Mouse (Mus musculus) embryo, embryonic 10.5 days (tissue): ENCODE results near the gene Tmem151b.

ENCODE experiments used
- DNase-seq: peaks from one replicate; pipeline ENCODE4 v3.0.0-alpha.2; 2015; ENCODE audit warnings: low spot score

Tmem151b gene

GRCm38 (mm10) chr17:45545278-45545961, 4.1 kb downstream of the Tmem151b start:
- peak; percentile 34 for DNase-seq

GRCm38 (mm10) chr17:45544873-45545277, 4.6 kb downstream of the Tmem151b start:
- DNase-seq: peak; percentile 44

GRCm38 (mm10) chr17:45544001-45544872, 5.2 kb downstream of the Tmem151b start:
- DNase-seq: peak; percentile 35

GRCm38 (mm10) chr17:45543115-45543514, 6.4 kb downstream of the Tmem151b start:
- no peak for DNase-seq

- no peak for DNase-seq
Measured at GRCm38 (mm10) chr17:45542705-45543104, 6.8 kb downstream of the Tmem151b start.

- no peak for DNase-seq
Measured at GRCm38 (mm10) chr17:45542129-45542528, 7.3 kb downstream of the Tmem151b start.

GRCm38 (mm10) chr17:45539664-45540063, 9.8 kb downstream of the Tmem151b start:
- no peak for DNase-seq

GRCm38 (mm10) chr17:45538394-45538793, 11.1 kb downstream of the Tmem151b start:
- DNase-seq: no peak

- peak; percentile 61 for DNase-seq
Measured at GRCm38 (mm10) chr17:45536264-45536663, 13.2 kb downstream of the Tmem151b start.

- DNase-seq: no peak
Measured at GRCm38 (mm10) chr17:45532896-45533295, 16.6 kb downstream of the Tmem151b start.

GRCm38 (mm10) chr17:45530346-45530782, 19.1 kb downstream of the Tmem151b start:
- DNase-seq: no peak

GRCm38 (mm10) chr17:45526571-45526970, 22.9 kb downstream of the Tmem151b start:
- DNase-seq: peak; percentile 27

GRCm38 (mm10) chr17:45524961-45525360, 24.5 kb downstream of the Tmem151b start:
- DNase-seq: no peak

- peak; percentile 84 for DNase-seq
Measured at GRCm38 (mm10) chr17:45523263-45523662, 26.2 kb downstream of the Tmem151b start, which contains the start of gene Tcte1. Tcte1 (plus strand) TSS chr17:45523434.

- DNase-seq: no peak
Measured at GRCm38 (mm10) chr17:45520136-45520535, 29.3 kb downstream of the Tmem151b start.

GRCm38 (mm10) chr17:45518766-45519475, 30.6 kb downstream of the Tmem151b start:
- DNase-seq: no peak

GRCm38 (mm10) chr17:45517549-45518215, 31.8 kb downstream of the Tmem151b start:
- no peak for DNase-seq

- DNase-seq: no peak
Measured at GRCm38 (mm10) chr17:45517135-45517534, 32.3 kb downstream of the Tmem151b start.

GRCm38 (mm10) chr17:45516488-45516887, 33.0 kb downstream of the Tmem151b start:
- DNase-seq: peak; percentile 88

GRCm38 (mm10) chr17:45515806-45516205, 33.7 kb downstream of the Tmem151b start:
- no peak for DNase-seq

- no peak for DNase-seq
Measured at GRCm38 (mm10) chr17:45515204-45515726, 34.2 kb downstream of the Tmem151b start.
